Mouse (Mus musculus) neural tube, embryonic 12.5 days (tissue): ENCODE measurements at regions not wholly inside any gene's neighbourhood (a gene's known extent, or its start where the extent isn't known, plus 50 kb on each side); places are given as distances from the start of the nearest gene placed in this dataset.
A peak's percentile ranks its signal among the peaks of the same experiment; 100 is the strongest.

Source experiments
- ATAC-seq: fragments of 200-750 bp; cut with Nextera tagmentation; 2 replicates; pipeline ENCODE4 v1.8.0; 2017; ENCODE audit warnings: low read depth, mild to moderate bottlenecking, moderate TSS enrichment, moderate library complexity; ENCODE audit not compliant: low FRiP score
- H3K27ac ChIP-seq: fragments of 300-500 bp; sonication (generic); 2 replicates; pipeline ENCODE4 v1.5.1; 2016
- H3K27me3 ChIP-seq: fragments of 300-500 bp; sonication (generic); replicated peaks from 2 replicates; pipeline ENCODE4 v1.6.1; 2016; ENCODE audit warnings: mild to moderate bottlenecking
- H3K36me3 ChIP-seq: fragments of 300-500 bp; sonication (generic); 2 replicates; pipeline ENCODE4 v1.6.1; 2016; ENCODE audit warnings: mild to moderate bottlenecking
- H3K4me1 ChIP-seq: fragments of 300-500 bp; sonication (generic); 2 replicates; pipeline ENCODE4 v1.6.1; 2016
- H3K4me2 ChIP-seq: fragments of 300-500 bp; sonication (generic); replicated peaks from 2 replicates; pipeline ENCODE4 v1.6.1; 2016; ENCODE audit warnings: mild to moderate bottlenecking
- H3K4me3 ChIP-seq: fragments of 300-500 bp; sonication (generic); 2 replicates; pipeline ENCODE4 v1.5.1; 2016
- H3K9ac ChIP-seq: fragments of 300-500 bp; sonication (generic); 2 replicates; pipeline ENCODE4 v1.6.1; 2016; ENCODE audit warnings: mild to moderate bottlenecking
- H3K9me3 ChIP-seq: fragments of 300-500 bp; sonication (generic); 2 replicates; pipeline ENCODE4 v1.6.1; 2016; ENCODE audit warnings: mild to moderate bottlenecking
- WGBS: fragments of 180-500 bp; shearing (Covaris S2); methylation state at CpG from one replicate; pipeline ENCODE4 v1.1.7; 2016; 5-methylcytosine and 5-hydroxymethylcytosine counted together

DNA sequence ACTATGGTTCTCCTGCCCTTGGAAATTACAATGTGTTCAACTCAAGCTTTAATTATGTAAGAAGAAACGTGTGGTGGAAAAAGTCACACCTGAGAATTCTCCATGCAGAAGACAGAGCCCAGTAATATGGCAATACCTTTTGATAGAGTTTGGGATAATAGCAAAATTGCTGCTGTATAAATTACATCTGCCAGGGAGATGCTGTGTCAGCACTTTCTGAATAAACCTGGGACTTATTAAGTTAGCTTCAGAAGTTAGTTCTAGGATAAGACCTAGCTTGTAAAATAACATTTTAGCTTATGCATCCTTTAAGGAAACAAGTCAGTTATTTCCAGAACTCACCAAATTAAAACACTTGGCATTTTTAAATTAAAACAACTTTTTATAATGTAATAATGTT, 212.2 kb upstream of the Ercc4 start:
- Histone ChIP-seq H3K27ac (no peak overlapping the region), H3K4me3 (no peak overlapping the region), H3K9ac (no peak overlapping the region), H3K4me2 (no peak overlapping the region), H3K4me1 (peaks cover 4% of the 10 kb centered on the region; the same call in 1 of the 2 replicates), H3K27me3 (no peaks in the 10 kb centered on the region), H3K36me3 (no peaks in the 10 kb centered on the region), H3K9me3 (no peaks in the 10 kb centered on the region)
- 77% methylated on average over 1 of the region's 1 CpGs for WGBS
- ATAC-seq: no peak

DNA sequence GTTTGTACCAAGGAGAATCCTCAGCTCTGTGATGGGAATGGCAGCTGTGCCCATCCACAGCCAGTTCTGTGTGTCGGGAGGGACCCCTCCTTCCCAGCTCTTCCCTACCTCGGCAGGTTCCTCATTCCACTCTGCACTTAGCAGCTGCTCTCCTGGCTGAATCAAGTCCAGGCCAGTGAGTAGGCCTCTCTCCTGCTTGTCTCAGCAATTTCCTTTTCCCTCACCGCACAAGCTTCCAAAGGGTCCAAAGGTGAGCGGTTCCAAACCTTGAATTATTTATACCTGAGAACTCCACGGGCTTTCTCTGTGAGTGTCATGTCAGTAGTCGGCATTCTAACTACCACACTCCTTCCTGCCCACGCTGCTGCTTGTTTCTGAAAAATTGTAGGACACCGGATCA, 208.8 kb upstream of the Ercc4 start:
- no peak overlapping the region for H3K9ac ChIP-seq

GRCm38 (mm10) chr16:12901096-12901995, 208.1 kb upstream of the Ercc4 start:
- Histone ChIP-seq H3K27ac (no peak overlapping the region), H3K9ac (no peak overlapping the region), H3K27me3 (no peaks in the 10 kb centered on the region), H3K4me1 (peaks cover 4% of the 10 kb centered on the region; the same call in 1 of the 2 replicates), H3K36me3 (no peaks in the 10 kb centered on the region), H3K4me2 (no peak overlapping the region), H3K9me3 (no peaks in the 10 kb centered on the region), H3K4me3 (no peak overlapping the region)
- WGBS: 61% methylated on average over 9 of the region's 9 CpGs
- 0 out of 2 replicates have a peak, but pooled peaks have one; percentile 41 for ATAC-seq

More for the DNA sequence above, 208.8 kb upstream of the Ercc4 start:
- Histone ChIP-seq H3K4me1 (peaks cover 4% of the 10 kb centered on the region; the same call in 1 of the 2 replicates), H3K27ac (no peak overlapping the region), H3K4me2 (no peak overlapping the region), H3K4me3 (no peak overlapping the region), H3K36me3 (no peaks in the 10 kb centered on the region), H3K9me3 (no peaks in the 10 kb centered on the region), H3K27me3 (no peaks in the 10 kb centered on the region)
- 81% methylated on average over 8 of the region's 8 CpGs for WGBS
- no peak for ATAC-seq

DNA sequence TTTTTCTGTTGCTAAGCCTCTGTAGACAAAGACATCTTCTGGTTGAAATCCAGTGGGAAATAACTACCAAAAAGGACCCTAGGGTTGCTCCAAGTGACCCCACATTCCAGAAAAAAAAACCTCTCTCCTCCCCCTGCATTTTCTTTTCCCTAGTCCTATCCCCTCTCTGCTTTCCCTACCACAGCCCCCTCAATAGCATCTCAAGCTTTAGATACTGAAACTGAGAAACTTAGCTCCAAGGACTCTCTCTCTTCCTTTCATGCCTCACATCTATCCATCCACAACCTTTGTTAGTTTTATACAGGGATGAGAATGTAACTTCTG, 207.5 kb upstream of the Ercc4 start:
- no peaks in the 10 kb centered on the region for H3K9me3 ChIP-seq
- no peaks in the 10 kb centered on the region for H3K36me3 ChIP-seq
- H3K27ac ChIP-seq: no peak overlapping the region
- no peak for ATAC-seq
- H3K9ac ChIP-seq: no peak overlapping the region
- no peak overlapping the region for H3K4me2 ChIP-seq
- H3K4me3 ChIP-seq: no peak overlapping the region
- peaks cover 4% of the 10 kb centered on the region; the same call in 1 of the 2 replicates for H3K4me1 ChIP-seq
- H3K27me3 ChIP-seq: no peaks in the 10 kb centered on the region

- no peaks in the 10 kb centered on the region for H3K27me3 ChIP-seq
- ATAC-seq: no peak
- H3K4me3 ChIP-seq: no peak overlapping the region
- no peak overlapping the region for H3K27ac ChIP-seq
- H3K4me1 ChIP-seq: peaks cover 4% of the 10 kb centered on the region; the same call in 1 of the 2 replicates
- no peaks in the 10 kb centered on the region for H3K9me3 ChIP-seq
- no peak overlapping the region for H3K4me2 ChIP-seq
- H3K36me3 ChIP-seq: no peaks in the 10 kb centered on the region
- WGBS: 81% methylated on average over 2 of the region's 2 CpGs
- H3K9ac ChIP-seq: no peak overlapping the region
Measured at GRCm38 (mm10) chr16:12903161-12903560, 206.3 kb upstream of the Ercc4 start.

DNA sequence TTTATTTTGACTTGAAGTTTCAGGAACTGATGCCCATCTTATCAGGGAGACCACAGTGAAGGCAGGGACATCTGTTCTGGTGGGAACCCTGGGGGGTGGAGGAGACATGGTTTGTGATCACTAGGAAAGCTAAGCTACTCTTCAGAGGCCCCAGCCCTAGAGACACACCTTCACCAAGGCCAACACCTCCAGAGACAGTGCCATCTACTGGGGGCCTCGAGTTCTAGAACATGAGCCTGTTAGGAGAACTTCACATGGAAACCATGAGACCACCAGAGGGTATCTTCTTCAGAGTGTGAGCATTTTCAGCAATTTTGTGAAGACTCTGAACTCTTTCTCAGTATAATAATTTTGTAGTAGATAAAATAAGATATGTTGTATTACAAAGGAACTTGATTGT, 204.5 kb upstream of the Ercc4 start:
- Histone ChIP-seq H3K36me3 (no peaks in the 10 kb centered on the region), H3K9me3 (no peaks in the 10 kb centered on the region), H3K4me3 (no peak overlapping the region), H3K4me2 (no peak overlapping the region), H3K9ac (no peak overlapping the region), H3K27ac (no peak overlapping the region), H3K27me3 (no peaks in the 10 kb centered on the region), H3K4me1 (peaks cover 4% of the 10 kb centered on the region; the same call in 1 of the 2 replicates)
- WGBS: 69% methylated on average over 1 of the region's 1 CpGs
- no peak for ATAC-seq

GRCm38 (mm10) chr16:12924668-12925067, 184.8 kb upstream of the Ercc4 start:
- no peak for ATAC-seq
- Histone ChIP-seq H3K9me3 (no peaks in the 10 kb centered on the region), H3K27ac (no peak overlapping the region), H3K4me1 (no peaks in the 10 kb centered on the region), H3K27me3 (no peaks in the 10 kb centered on the region), H3K36me3 (no peaks in the 10 kb centered on the region), H3K9ac (no peak overlapping the region), H3K4me3 (no peak overlapping the region), H3K4me2 (no peak overlapping the region)
- WGBS: 89% methylated on average over 6 of the region's 6 CpGs

DNA sequence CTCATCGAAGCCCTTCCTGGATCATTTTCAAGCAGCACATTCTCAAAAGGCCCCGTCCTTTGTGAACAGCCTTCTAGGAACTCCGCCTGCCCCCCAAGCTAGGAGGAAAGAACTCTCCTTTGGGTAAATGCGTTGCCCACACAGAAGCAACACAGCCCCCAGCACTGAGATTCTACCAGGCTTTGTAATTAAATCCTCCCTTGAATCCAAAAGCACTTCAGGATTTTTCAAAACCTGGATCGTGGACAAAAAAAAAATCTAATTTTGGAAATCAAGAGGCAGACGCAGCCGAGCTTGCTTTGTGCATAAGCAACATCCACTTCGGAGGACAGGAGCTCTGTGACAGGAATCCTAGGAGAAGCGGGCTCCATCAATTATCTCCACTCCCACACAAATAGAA, 183.6 kb upstream of the Ercc4 start:
- no peak overlapping the region for H3K27ac ChIP-seq
- no peak for ATAC-seq
- H3K4me3 ChIP-seq: no peak overlapping the region
- no peaks in the 10 kb centered on the region for H3K4me1 ChIP-seq
- no peak overlapping the region for H3K4me2 ChIP-seq
- no peaks in the 10 kb centered on the region for H3K27me3 ChIP-seq
- no peaks in the 10 kb centered on the region for H3K9me3 ChIP-seq
- H3K36me3 ChIP-seq: no peaks in the 10 kb centered on the region
- H3K9ac ChIP-seq: no peak overlapping the region
- 92% methylated on average over 9 of the region's 9 CpGs for WGBS

GRCm38 (mm10) chr16:12931111-12931510, 178.4 kb upstream of the Ercc4 start:
- Histone ChIP-seq H3K9me3 (no peaks in the 10 kb centered on the region), H3K4me3 (no peak overlapping the region), H3K27ac (no peak overlapping the region), H3K27me3 (no peaks in the 10 kb centered on the region), H3K9ac (no peak overlapping the region), H3K4me2 (no peak overlapping the region), H3K4me1 (no peaks in the 10 kb centered on the region), H3K36me3 (no peaks in the 10 kb centered on the region)
- WGBS: 81% methylated on average over 6 of the region's 6 CpGs
- ATAC-seq: no peak

GRCm38 (mm10) chr16:12932959-12933358, 176.5 kb upstream of the Ercc4 start:
- no peaks in the 10 kb centered on the region for H3K4me1 ChIP-seq
- H3K9ac ChIP-seq: no peak overlapping the region
- WGBS: 94% methylated on average over 3 of the region's 3 CpGs
- no peaks in the 10 kb centered on the region for H3K9me3 ChIP-seq
- no peak overlapping the region for H3K27ac ChIP-seq
- no peaks in the 10 kb centered on the region for H3K27me3 ChIP-seq
- no peaks in the 10 kb centered on the region for H3K36me3 ChIP-seq
- H3K4me2 ChIP-seq: no peak overlapping the region
- no peak overlapping the region for H3K4me3 ChIP-seq
- ATAC-seq: no peak

DNA sequence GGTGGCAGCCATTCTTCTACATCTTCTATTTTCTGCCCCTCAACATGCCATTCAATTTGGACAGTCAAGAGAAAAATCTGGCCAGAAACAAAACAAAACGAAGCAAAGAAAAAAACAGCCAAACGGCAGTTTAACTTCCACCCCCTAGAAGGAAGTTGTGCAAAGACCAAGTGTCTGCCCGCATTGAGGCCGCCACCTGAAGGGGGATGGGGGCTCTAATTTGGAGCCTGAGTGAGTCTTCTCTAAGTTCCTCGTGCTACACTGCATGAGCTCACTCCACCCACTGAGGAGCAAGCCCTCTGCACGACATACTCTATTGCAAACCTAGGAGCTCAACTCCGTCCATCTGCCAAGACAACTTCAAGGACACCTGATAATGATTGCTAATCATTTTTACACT, 174.9 kb upstream of the Ercc4 start:
- no peak for ATAC-seq
- no peak overlapping the region for H3K4me2 ChIP-seq
- H3K9ac ChIP-seq: no peak overlapping the region
- H3K36me3 ChIP-seq: no peaks in the 10 kb centered on the region
- no peaks in the 10 kb centered on the region for H3K27me3 ChIP-seq
- H3K4me3 ChIP-seq: no peak overlapping the region
- H3K4me1 ChIP-seq: no peaks in the 10 kb centered on the region
- H3K27ac ChIP-seq: no peak overlapping the region
- 82% methylated on average over 7 of the region's 7 CpGs for WGBS
- no peaks in the 10 kb centered on the region for H3K9me3 ChIP-seq

GRCm38 (mm10) chr16:12935266-12935665, 174.2 kb upstream of the Ercc4 start:
- no peak overlapping the region for H3K4me3 ChIP-seq
- ATAC-seq: no peak
- 70% methylated on average over 2 of the region's 2 CpGs for WGBS
- no peaks in the 10 kb centered on the region for H3K9me3 ChIP-seq
- no peaks in the 10 kb centered on the region for H3K36me3 ChIP-seq
- no peak overlapping the region for H3K27ac ChIP-seq
- no peaks in the 10 kb centered on the region for H3K27me3 ChIP-seq
- no peaks in the 10 kb centered on the region for H3K4me1 ChIP-seq
- no peak overlapping the region for H3K4me2 ChIP-seq
- H3K9ac ChIP-seq: no peak overlapping the region

DNA sequence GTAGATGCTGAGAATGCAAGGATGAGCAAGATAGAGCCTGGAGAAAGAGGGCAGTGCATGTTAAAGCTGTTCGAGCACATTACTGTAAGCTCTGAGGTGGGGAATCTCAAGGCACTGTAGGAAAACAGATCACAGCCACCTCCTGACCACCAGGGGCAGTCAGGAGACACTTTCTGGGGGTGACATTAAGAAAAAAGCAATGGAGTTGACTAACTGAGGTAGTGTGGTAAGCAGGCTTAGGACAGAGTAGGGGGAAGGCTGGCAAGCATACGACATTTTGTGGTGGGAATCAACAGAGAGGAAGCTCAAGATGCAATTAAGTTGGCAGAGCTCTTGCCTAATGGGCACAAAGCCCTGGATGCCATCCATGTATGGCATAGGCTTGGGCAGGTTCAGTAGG, 172.9 kb upstream of the Ercc4 start:
- H3K4me1 ChIP-seq: no peaks in the 10 kb centered on the region
- no peak overlapping the region for H3K4me2 ChIP-seq
- H3K27me3 ChIP-seq: no peaks in the 10 kb centered on the region
- WGBS: 93% methylated on average over 2 of the region's 2 CpGs
- no peaks in the 10 kb centered on the region for H3K9me3 ChIP-seq
- H3K36me3 ChIP-seq: no peaks in the 10 kb centered on the region
- no peak overlapping the region for H3K9ac ChIP-seq
- H3K4me3 ChIP-seq: no peak overlapping the region
- H3K27ac ChIP-seq: no peak overlapping the region
- ATAC-seq: no peak
